Mouse (Mus musculus) sigmoid colon, adult 10 weeks (tissue): ENCODE measurements around the gene Ofcc1. TPM values are rescaled to one million over a fixed set of nuclear protein-coding genes. Genes with fewer than 3 reads are reported as not detected.

Experiments used
- polyA plus RNA-seq: library from polyadenylated mRNA; stranded (reverse); fragments of 350-450 nt; fragmentation: Illumina TruSeq; extraction: RNeasy Lipid Tissue Mini Kit (QIAGEN cat#74804); gene quantifications from one replicate; pipeline ENCODE4 v1.2.3, GENCODE M21; 2014; ENCODE audit warnings: low read depth, low replicate concordance

The Ofcc1 gene
- not detected for polyA plus RNA-seq

GRCm38 (mm10) chr13:40361288-40361687, at the start of gene Ofcc1:
Gene Ofcc1 (minus strand): TSS chr13:40361450.

